Mouse (Mus musculus) intestine, embryonic 14.5 days (tissue): ENCODE measurements around the gene Otud7b. TPM values are rescaled to one million over a fixed set of nuclear protein-coding genes. Genes with fewer than 3 reads are reported as not detected.

Experiments
- ATAC-seq: fragments of 200-750 bp; cut with Nextera tagmentation; replicated peaks from 2 replicates; pipeline ENCODE4 v1.8.0; 2017; ENCODE audit warnings: low read depth, moderate number of reproducible peaks, moderate TSS enrichment, moderate library complexity; ENCODE audit not compliant: low FRiP score, low TSS enrichment
- DNase-seq: peaks from one replicate; pipeline ENCODE4 v3.0.0-alpha.2; 2018; ENCODE audit warnings: low spot score
- H3K27ac ChIP-seq: fragments of 300-500 bp; sonication (generic); 2 replicates; pipeline ENCODE4 v1.5.1; 2014; ENCODE audit warnings: low read depth, mild to moderate bottlenecking, control low read depth
- H3K27me3 ChIP-seq: fragments of 300-500 bp; sonication (generic); replicated peaks from 2 replicates; pipeline ENCODE4 v1.6.1; 2014; ENCODE audit warnings: low read length, control low read depth; ENCODE audit not compliant: control insufficient read depth, insufficient read depth
- H3K36me3 ChIP-seq: fragments of 300-500 bp; sonication (generic); 2 replicates; pipeline ENCODE4 v1.6.1; 2014; ENCODE audit warnings: low read length, control low read depth; ENCODE audit not compliant: control insufficient read depth, insufficient read depth
- H3K4me1 ChIP-seq: fragments of 300-500 bp; sonication (generic); replicated peaks from 2 replicates; pipeline ENCODE4 v1.6.1; 2014; ENCODE audit warnings: low read length, control low read depth, mixed read lengths; ENCODE audit not compliant: control insufficient read depth, insufficient read depth
- H3K4me2 ChIP-seq: fragments of 300-500 bp; sonication (generic); 2 replicates; pipeline ENCODE4 v1.6.1; 2014; ENCODE audit warnings: low read length
- H3K4me3 ChIP-seq: fragments of 300-500 bp; sonication (generic); 2 replicates; pipeline ENCODE4 v1.5.1; 2014; ENCODE audit warnings: low read depth, low read length, control low read depth, mixed read lengths
- H3K9ac ChIP-seq: fragments of 300-500 bp; sonication (generic); 2 replicates; pipeline ENCODE4 v1.6.1; 2014; ENCODE audit warnings: mild to moderate bottlenecking, low read length
- H3K9me3 ChIP-seq: fragments of 300-500 bp; sonication (generic); 2 replicates; pipeline ENCODE4 v1.6.1; 2016; ENCODE audit warnings: low read length, control low read depth; ENCODE audit not compliant: control insufficient read depth
- WGBS: fragments of 180-500 bp; shearing (Covaris S2); extraction: QIAGEN DNeasy Blood & Tissue Kit; methylation state at CpG from one replicate; pipeline ENCODE4 v1.1.7; 2014; 5-methylcytosine and 5-hydroxymethylcytosine counted together
- polyA plus RNA-seq: library from polyadenylated mRNA; unstranded; fragments of >200 nt; fragmentation: Nextera tagmentation; extraction: Ambion mirVana; gene quantifications from 2 replicates; pipeline ENCODE4 v1.2.1, GENCODE M21; 2014

Gene Otud7b
- polyA plus RNA-seq, 1 experiment from 2014 or later: 14.8 TPM

GRCm38 (mm10) chr3:96065147-96065546, 39.2 kb upstream of the Otud7b start:
- H3K27me3 ChIP-seq: no peaks in the 10 kb centered on the region
- no peaks in the 10 kb centered on the region for H3K36me3 ChIP-seq
- no peak overlapping the region for H3K9ac ChIP-seq
- no peak for ATAC-seq
- H3K4me2 ChIP-seq: no peak overlapping the region
- no peaks in the 10 kb centered on the region for H3K9me3 ChIP-seq
- 34% methylated on average over 4 of the region's 4 CpGs for WGBS
- peak; percentile 40 for DNase-seq
- no peak overlapping the region for H3K27ac ChIP-seq
- no peaks in the 10 kb centered on the region for H3K4me1 ChIP-seq
- no peak overlapping the region for H3K4me3 ChIP-seq

- H3K27ac ChIP-seq: no peak overlapping the region
- H3K27me3 ChIP-seq: no peaks in the 10 kb centered on the region
- H3K4me2 ChIP-seq: peak overlapping the region; percentile 38
- H3K4me1 ChIP-seq: no peaks in the 10 kb centered on the region
- H3K9ac ChIP-seq: no peak overlapping the region
- DNase-seq (peak; percentile 53), ATAC-seq (no peak)
- 41% methylated on average over 20 of the region's 20 CpGs for WGBS
- H3K4me3 ChIP-seq: no peak overlapping the region
- H3K36me3 ChIP-seq: no peaks in the 10 kb centered on the region
- no peaks in the 10 kb centered on the region for H3K9me3 ChIP-seq
Observed at GRCm38 (mm10) chr3:96065754-96066375, 38.5 kb upstream of the Otud7b start.

- H3K4me3 ChIP-seq: no peak overlapping the region
- H3K27ac ChIP-seq: no peak overlapping the region
- H3K4me2 ChIP-seq: no peak overlapping the region
- no peaks in the 10 kb centered on the region for H3K36me3 ChIP-seq
- H3K4me1 ChIP-seq: no peaks in the 10 kb centered on the region
- no peaks in the 10 kb centered on the region for H3K9me3 ChIP-seq
- no peak overlapping the region for H3K9ac ChIP-seq
- WGBS: 73% methylated on average over 5 of the region's 5 CpGs
- DNase-seq: peak; percentile 38
- ATAC-seq: no peak
- no peaks in the 10 kb centered on the region for H3K27me3 ChIP-seq
Observed at GRCm38 (mm10) chr3:96066741-96067140, 37.6 kb upstream of the Otud7b start.

GRCm38 (mm10) chr3:96069046-96069445, 35.3 kb upstream of the Otud7b start:
- no peaks in the 10 kb centered on the region for H3K36me3 ChIP-seq
- H3K27ac ChIP-seq: no peak overlapping the region
- no peak overlapping the region for H3K4me2 ChIP-seq
- ATAC-seq (no peak), DNase-seq (peak; percentile 32)
- no peak overlapping the region for H3K4me3 ChIP-seq
- 94% methylated on average over 6 of the region's 6 CpGs for WGBS
- H3K4me1 ChIP-seq: no peaks in the 10 kb centered on the region
- no peak overlapping the region for H3K9ac ChIP-seq
- H3K27me3 ChIP-seq: no peaks in the 10 kb centered on the region
- H3K9me3 ChIP-seq: no peaks in the 10 kb centered on the region

GRCm38 (mm10) chr3:96069542-96069941, 34.8 kb upstream of the Otud7b start:
- 59% methylated on average over 1 of the region's 1 CpGs for WGBS

GRCm38 (mm10) chr3:96070241-96070640, 34.1 kb upstream of the Otud7b start:
- whole genome bisulfite sequencing: 78% methylated on average over 4 of the region's 4 CpGs
- Histone ChIP-seq H3K36me3 (no peaks in the 10 kb centered on the region), H3K4me2 (no peak overlapping the region), H3K27ac (no peak overlapping the region), H3K9me3 (no peaks in the 10 kb centered on the region), H3K4me3 (no peak overlapping the region), H3K27me3 (no peaks in the 10 kb centered on the region), H3K9ac (no peak overlapping the region), H3K4me1 (no peaks in the 10 kb centered on the region)
- ATAC-seq (no peak), DNase-seq (no peak)

More at GRCm38 (mm10) chr3:96069542-96069941, 34.8 kb upstream of the Otud7b start:
- no peaks in the 10 kb centered on the region for H3K4me1 ChIP-seq
- no peaks in the 10 kb centered on the region for H3K27me3 ChIP-seq
- no peaks in the 10 kb centered on the region for H3K36me3 ChIP-seq
- H3K27ac ChIP-seq: no peak overlapping the region
- H3K4me3 ChIP-seq: no peak overlapping the region
- ATAC-seq: no peak
- DNase-seq: no peak
- no peak overlapping the region for H3K9ac ChIP-seq
- no peaks in the 10 kb centered on the region for H3K9me3 ChIP-seq
- no peak overlapping the region for H3K4me2 ChIP-seq

GRCm38 (mm10) chr3:96072921-96073486, 31.3 kb upstream of the Otud7b start:
- peak; percentile 15 for DNase-seq

GRCm38 (mm10) chr3:96078066-96078465, 26.3 kb upstream of the Otud7b start:
- 76% methylated on average over 6 of the region's 6 CpGs for WGBS
- H3K9ac ChIP-seq: no peak overlapping the region
- no peaks in the 10 kb centered on the region for H3K4me1 ChIP-seq
- H3K4me3 ChIP-seq: no peak overlapping the region
- peak; percentile 37 for DNase-seq
- H3K36me3 ChIP-seq: no peaks in the 10 kb centered on the region
- no peak for ATAC-seq
- no peak overlapping the region for H3K4me2 ChIP-seq
- no peaks in the 10 kb centered on the region for H3K9me3 ChIP-seq
- no peaks in the 10 kb centered on the region for H3K27me3 ChIP-seq
- H3K27ac ChIP-seq: no peak overlapping the region

More at GRCm38 (mm10) chr3:96072921-96073486, 31.3 kb upstream of the Otud7b start:
- H3K9me3 ChIP-seq: no peaks in the 10 kb centered on the region
- no peaks in the 10 kb centered on the region for H3K27me3 ChIP-seq
- H3K36me3 ChIP-seq: no peaks in the 10 kb centered on the region
- H3K4me3 ChIP-seq: no peak overlapping the region
- H3K4me2 ChIP-seq: no peak overlapping the region
- H3K9ac ChIP-seq: no peak overlapping the region
- H3K4me1 ChIP-seq: no peaks in the 10 kb centered on the region
- no peak overlapping the region for H3K27ac ChIP-seq
- 75% methylated on average over 12 of the region's 12 CpGs for WGBS
- ATAC-seq: no peak

- ATAC-seq: no peak
Observed at GRCm38 (mm10) chr3:96078711-96079110, 25.6 kb upstream of the Otud7b start.

More at GRCm38 (mm10) chr3:96078711-96079110, 25.6 kb upstream of the Otud7b start:
- Histone ChIP-seq H3K27ac (no peak overlapping the region), H3K4me3 (no peak overlapping the region), H3K9me3 (no peaks in the 10 kb centered on the region), H3K4me1 (no peaks in the 10 kb centered on the region), H3K9ac (no peak overlapping the region), H3K27me3 (no peaks in the 10 kb centered on the region), H3K4me2 (no peak overlapping the region), H3K36me3 (no peaks in the 10 kb centered on the region)
- WGBS: 43% methylated on average over 3 of the region's 3 CpGs
- no peak for DNase-seq
